Mouse (Mus musculus) midbrain, postnatal 0 days (tissue): ENCODE measurements around the gene Fermt3. TPM values are rescaled to one million over a fixed set of nuclear protein-coding genes. Genes with fewer than 3 reads are reported as not detected.
"Not testable (repeated sequence)": the region's sequence is repeated elsewhere in the genome, so short reads cannot be mapped to it uniquely, and the experiment has no call there.

Source experiments
- ATAC-seq: fragments of 200-750 bp; cut with Nextera tagmentation; 2 replicates; pipeline ENCODE4 v1.8.0; 2017; ENCODE audit warnings: moderate number of reproducible peaks, mild to moderate bottlenecking, moderate TSS enrichment, moderate library complexity; ENCODE audit not compliant: low FRiP score
- DNase-seq: peaks from one replicate; pipeline ENCODE4 v3.0.0-alpha.2; 2015; ENCODE audit warnings: low spot score
- H3K27ac ChIP-seq: fragments of 300-500 bp; sonication (generic); 2 replicates; pipeline ENCODE4 v1.5.1; 2014; ENCODE audit warnings: low read depth, mild to moderate bottlenecking, low read length, mixed read lengths
- H3K27me3 ChIP-seq: fragments of 300-500 bp; sonication (generic); 2 replicates; pipeline ENCODE4 v1.6.1; 2014; ENCODE audit warnings: low read length, control low read depth, mixed read lengths; ENCODE audit not compliant: insufficient read depth
- H3K36me3 ChIP-seq: fragments of 300-500 bp; sonication (generic); 2 replicates; pipeline ENCODE4 v1.6.1; 2014; ENCODE audit warnings: low read length, control low read depth, mixed read lengths; ENCODE audit not compliant: insufficient read depth
- H3K4me1 ChIP-seq: fragments of 300-500 bp; sonication (generic); 2 replicates; pipeline ENCODE4 v1.6.1; 2014; ENCODE audit warnings: mild to moderate bottlenecking, control low read depth, antibody characterized with exemption, low read length, mixed read lengths; ENCODE audit not compliant: insufficient read depth
- H3K4me2 ChIP-seq: fragments of 300-500 bp; sonication (generic); 2 replicates; pipeline ENCODE4 v1.6.1; 2014; ENCODE audit warnings: low read depth, mild to moderate bottlenecking, low read length, mixed read lengths; ENCODE audit not compliant: poor library complexity, severe bottlenecking
- H3K4me3 ChIP-seq: fragments of 300-500 bp; sonication (generic); 2 replicates; pipeline ENCODE4 v1.5.1; 2014; ENCODE audit warnings: low read depth, mild to moderate bottlenecking, low read length, moderate library complexity
- H3K9ac ChIP-seq: fragments of 300-500 bp; sonication (generic); replicated peaks from 2 replicates; pipeline ENCODE4 v1.6.1; 2014; ENCODE audit warnings: mild to moderate bottlenecking, low read length, moderate library complexity, mixed read lengths; ENCODE audit not compliant: poor library complexity, severe bottlenecking
- H3K9me3 ChIP-seq: fragments of 300-500 bp; sonication (generic); 2 replicates; pipeline ENCODE4 v1.6.1; 2016; ENCODE audit warnings: low read length, control low read depth
- CTCF ChIP-seq: IDR thresholded peaks from 2 replicates; pipeline ENCODE4 v1.5.1; 2016; ENCODE audit warnings: antibody characterized with exemption, mild to moderate bottlenecking
- WGBS: fragments of 180-500 bp; shearing (Covaris S2); extraction: QIAGEN DNeasy Blood & Tissue Kit; methylation state at CpG from one replicate; pipeline ENCODE4 v1.1.7; 2014; 5-methylcytosine and 5-hydroxymethylcytosine counted together
- polyA plus RNA-seq: library from polyadenylated mRNA; unstranded; fragments of >200 nt; fragmentation: Nextera tagmentation; extraction: Ambion mirVana; gene quantifications from 2 replicates; pipeline ENCODE4 v1.2.1, GENCODE M21; 2015
- total RNA-seq: library from RNA; depleted of rRNA; stranded (reverse); fragments of >200 nt; gene quantifications from 2 replicates; pipeline ENCODE4 v1.2.3, GENCODE M21; 2014

Fermt3 gene
- total and polyA plus RNA-seq, 2 experiments from 2014 or later, result 3.4 to 5.6 TPM

DNA sequence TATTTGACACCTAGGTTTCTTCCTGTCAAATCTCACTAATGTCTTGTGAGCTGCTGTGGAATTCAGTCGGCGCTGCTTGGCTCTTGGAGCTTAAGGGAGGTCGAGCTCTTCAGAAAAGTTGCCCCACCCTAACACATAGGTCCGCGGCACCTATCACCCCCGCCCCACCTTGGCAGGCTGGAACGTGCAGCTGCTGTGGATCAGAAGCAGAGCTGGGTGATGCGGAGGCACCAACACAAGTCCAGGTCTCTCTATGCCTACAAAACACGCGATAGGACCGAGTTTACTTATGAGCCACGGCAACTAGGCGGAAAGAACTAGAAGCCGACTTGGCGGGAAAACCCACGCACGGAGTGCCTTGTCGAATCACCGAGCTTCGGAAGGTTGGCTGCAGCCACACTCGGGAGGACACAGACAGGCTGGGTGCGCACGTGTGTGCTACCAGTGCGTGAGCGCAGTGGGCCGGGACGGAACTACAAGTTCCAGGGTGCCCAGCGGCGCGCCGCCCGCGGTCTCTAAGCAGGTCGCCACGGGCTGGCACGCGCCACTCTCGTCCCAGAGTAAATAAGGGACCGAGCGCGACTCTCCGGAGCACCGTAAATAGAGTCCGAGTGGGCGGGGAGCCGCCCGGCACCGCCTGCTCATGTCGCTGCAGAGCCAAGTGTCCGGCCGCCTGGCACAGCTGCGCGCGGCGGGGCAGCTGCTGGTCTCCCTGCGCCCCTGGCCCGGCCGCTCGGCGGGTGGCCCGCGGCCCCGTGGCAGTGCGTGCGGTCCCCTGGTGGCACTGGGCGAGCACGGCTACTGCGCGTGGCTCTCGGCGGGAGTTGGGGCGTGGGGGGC is 37.2 kb upstream of the Fermt3 start, which contains the start of gene Macrod1:
Macrod1 (plus strand) TSS at position 563 of the 840 bp plus-strand sequence.
- WGBS, result under 1% methylated on average over 57 of the region's 72 CpGs
- peak; percentile 74 for DNase-seq
- Histone ChIP-seq H3K4me2 (peak within 1 kb of the TSS; percentile 100), H3K4me1 (peaks cover 9% of the 10 kb centered on the region; the same call in 1 of the 2 replicates), H3K27me3 (no peaks in the 10 kb centered on the region), H3K36me3 (no peaks in the 10 kb centered on the region), H3K9ac (peak within 1 kb of the TSS; percentile 59), H3K27ac (no peak within 1 kb of the TSS), H3K9me3 (no peaks in the 10 kb centered on the region), H3K4me3 (peak within 1 kb of the TSS; percentile 71)
- no peak for TF ChIP-seq CTCF
- ATAC-seq, result peak; percentile 66

DNA sequence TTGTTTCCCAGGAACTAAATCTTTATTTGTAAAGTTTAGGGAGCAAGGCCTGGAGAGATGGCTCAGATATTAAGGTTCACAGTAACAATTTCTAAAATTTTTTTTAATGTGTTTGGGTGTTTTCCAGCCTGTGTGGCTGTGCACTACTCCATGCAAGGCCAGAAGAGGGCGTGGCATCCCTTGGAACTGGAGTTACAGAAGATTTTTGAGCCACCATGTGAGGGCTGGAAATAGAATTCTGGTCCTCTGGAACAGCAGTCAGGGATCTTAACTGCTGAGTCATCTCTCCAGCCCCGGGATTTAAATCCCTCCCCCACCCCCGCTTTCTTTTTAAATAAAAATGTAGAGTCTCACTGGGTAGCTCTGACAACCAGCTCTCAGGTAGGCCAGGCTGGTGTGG is 35.9 kb upstream of the Fermt3 start:
- peaks cover 9% of the 10 kb centered on the region; the same call in 1 of the 2 replicates for H3K4me1 ChIP-seq
- H3K4me2 ChIP-seq, result no peak overlapping the region
- ATAC-seq, result no peak
- no peaks in the 10 kb centered on the region for H3K27me3 ChIP-seq
- no peak overlapping the region for H3K9ac ChIP-seq
- no peak overlapping the region for H3K27ac ChIP-seq
- no peaks in the 10 kb centered on the region for H3K36me3 ChIP-seq
- H3K4me3 ChIP-seq, result no peak overlapping the region
- no peaks in the 10 kb centered on the region for H3K9me3 ChIP-seq
- DNase-seq, result no peak
- no peak for TF ChIP-seq CTCF
- 42% methylated on average over 3 of the region's 3 CpGs for WGBS

DNA sequence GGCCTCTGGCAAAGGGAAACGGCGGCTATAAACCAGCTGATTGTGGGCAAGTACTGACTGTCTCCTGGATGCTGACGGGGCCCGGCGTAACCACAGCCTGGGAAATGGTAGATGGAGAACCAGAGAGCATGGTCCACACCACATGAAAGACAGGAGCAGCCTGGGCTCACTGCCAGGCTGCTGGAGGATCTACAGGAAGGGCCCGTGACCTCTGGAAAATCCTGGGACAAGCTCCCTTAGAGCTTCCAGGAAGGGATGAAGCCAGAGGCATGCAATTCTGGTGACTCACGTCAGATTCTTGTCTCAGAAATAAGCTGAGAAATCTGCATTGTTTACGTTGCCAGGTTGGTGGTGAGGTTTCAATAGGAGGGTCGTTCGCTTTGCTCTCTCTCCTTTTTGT is 35.5 kb upstream of the Fermt3 start:
- H3K27ac ChIP-seq, result no peak overlapping the region
- 66% methylated on average over 10 of the region's 10 CpGs for WGBS
- ATAC-seq (no peak), DNase-seq (no peak)
- no peaks in the 10 kb centered on the region for H3K36me3 ChIP-seq
- H3K4me1 ChIP-seq, result peaks cover 9% of the 10 kb centered on the region; the same call in 1 of the 2 replicates
- H3K27me3 ChIP-seq, result no peaks in the 10 kb centered on the region
- H3K4me2 ChIP-seq, result no peak overlapping the region
- TF ChIP-seq CTCF, result no peak
- H3K9me3 ChIP-seq, result no peaks in the 10 kb centered on the region
- no peak overlapping the region for H3K4me3 ChIP-seq
- no peak overlapping the region for H3K9ac ChIP-seq

DNA sequence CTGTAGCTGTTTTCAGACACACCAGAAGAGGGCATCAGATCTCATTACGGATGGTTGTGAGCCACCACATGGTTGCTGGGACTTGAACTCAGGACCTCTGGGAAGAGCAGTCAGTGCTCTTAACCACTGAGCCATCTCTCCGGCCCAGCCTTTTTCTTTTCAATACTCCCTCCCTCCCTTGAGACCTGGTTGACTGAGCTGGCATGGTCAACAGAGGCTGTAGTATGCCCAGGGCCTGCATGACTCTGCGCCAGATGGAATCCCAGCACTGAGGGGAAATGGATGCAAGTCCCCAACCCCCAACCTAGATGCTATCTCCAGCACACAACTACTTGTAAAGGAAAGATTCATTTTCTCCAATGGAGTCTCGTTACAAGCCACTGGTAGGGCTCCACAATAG is 34.1 kb upstream of the Fermt3 start:
- not testable (repeated sequence) for DNase-seq, H3K36me3 ChIP-seq, ATAC-seq, H3K27me3 ChIP-seq, H3K4me3 ChIP-seq, H3K27ac ChIP-seq, H3K4me2 ChIP-seq, H3K9ac ChIP-seq, H3K4me1 ChIP-seq, H3K9me3 ChIP-seq
- WGBS, result 81% methylated on average over 4 of the region's 4 CpGs

DNA sequence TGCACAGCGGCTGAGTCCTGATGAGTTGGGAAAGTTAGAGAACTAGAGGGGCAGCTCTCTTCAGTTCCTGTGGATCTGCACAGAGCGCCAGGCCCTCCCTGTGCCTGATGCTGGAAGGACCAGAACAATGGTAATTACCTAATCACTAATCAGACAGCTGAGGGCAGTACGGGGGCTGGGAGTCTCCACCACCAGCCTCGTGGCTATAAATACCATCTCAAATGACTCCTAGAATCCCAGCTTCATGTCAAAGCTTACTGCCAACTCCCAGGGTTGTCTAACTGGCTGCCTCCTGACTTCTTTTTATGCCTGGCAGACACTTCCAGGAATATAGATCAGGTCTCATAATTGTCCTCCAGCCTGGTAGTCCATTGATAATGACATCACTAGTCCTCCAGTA is 25.4 kb upstream of the Fermt3 start:
- H3K27me3 ChIP-seq, result no peaks in the 10 kb centered on the region
- no peak overlapping the region for H3K9ac ChIP-seq
- H3K4me3 ChIP-seq, result no peak overlapping the region
- H3K27ac ChIP-seq, result no peak overlapping the region
- H3K4me1 ChIP-seq, result no peaks in the 10 kb centered on the region
- ATAC-seq (no peak), DNase-seq (no peak)
- WGBS, result 50% methylated on average over 4 of the region's 4 CpGs
- H3K36me3 ChIP-seq, result no peaks in the 10 kb centered on the region
- TF ChIP-seq CTCF, result no peak
- H3K4me2 ChIP-seq, result no peak overlapping the region
- no peaks in the 10 kb centered on the region for H3K9me3 ChIP-seq

DNA sequence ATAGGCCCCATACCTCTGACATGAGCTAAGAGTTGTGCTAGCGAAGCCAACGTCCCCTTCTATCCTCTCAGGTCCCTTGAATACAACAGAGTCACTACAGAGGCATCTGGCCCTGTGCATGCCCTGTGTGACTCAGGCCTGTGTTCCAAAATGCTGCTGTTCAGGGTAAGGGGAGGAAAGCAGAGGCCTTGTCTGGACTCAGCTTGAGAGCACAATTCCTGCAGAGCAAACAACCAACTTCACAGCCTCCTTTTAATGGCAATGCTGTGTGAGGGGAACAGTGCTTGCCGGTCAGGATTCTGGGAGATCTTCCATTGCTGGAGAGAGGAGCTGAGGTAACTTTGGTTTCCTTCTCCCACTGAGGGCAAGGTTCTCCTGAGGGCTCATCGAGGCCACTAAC is 25.0 kb upstream of the Fermt3 start:
- no peak for TF ChIP-seq CTCF
- Histone ChIP-seq H3K9me3 (no peaks in the 10 kb centered on the region), H3K36me3 (no peaks in the 10 kb centered on the region), H3K4me1 (no peaks in the 10 kb centered on the region), H3K27ac (no peak overlapping the region), H3K4me2 (no peak overlapping the region), H3K27me3 (no peaks in the 10 kb centered on the region), H3K4me3 (no peak overlapping the region), H3K9ac (no peak overlapping the region)
- DNase-seq, result no peak
- no peak for ATAC-seq
- WGBS, result 68% methylated on average over 4 of the region's 4 CpGs
